Mouse (Mus musculus) adrenal gland, adult (tissue): ENCODE measurements around the gene Wipi2.
A peak's percentile ranks its signal among the peaks of the same experiment; 100 is the strongest.

ENCODE experiments used
- DNase-seq, 2 experiments: peaks; one replicate each; pipeline ENCODE4 v3.0.0; 2022 to 2023; ENCODE audit warnings: low spot score in 1 of 2; ENCODE audit not compliant: inconsistent age in 2 of 2

Wipi2 gene

GRCm38 (mm10) chr5:142692248-142692647, 64.8 kb downstream of the Wipi2 start, which contains the start of gene Slc29a4:
Gene Slc29a4 (plus strand): TSS chr5:142692512.
- DNase-seq, result peak in 1 of 2 experiments; percentile 17

GRCm38 (mm10) chr5:142692971-142693737, 65.7 kb downstream of the Wipi2 start:
- peak; percentile 10 to 32 for DNase-seq

GRCm38 (mm10) chr5:142693738-142694430, 66.4 kb downstream of the Wipi2 start:
- peak in 1 of 2 experiments; percentile 19 for DNase-seq

- peak; percentile 63 to 86 for DNase-seq
These were observed 67.3 kb downstream of the Wipi2 start for GRCm38 (mm10) chr5:142694627-142695340.

- peak; percentile 14 to 37 for DNase-seq
These were observed 68.8 kb downstream of the Wipi2 start for GRCm38 (mm10) chr5:142696258-142696657.

GRCm38 (mm10) chr5:142696865-142697264, 69.4 kb downstream of the Wipi2 start:
- no peak for DNase-seq

- peak; percentile 47 to 50 for DNase-seq
These were observed 70.2 kb downstream of the Wipi2 start for GRCm38 (mm10) chr5:142697742-142698141.

- DNase-seq, result peak; percentile 43 to 54
These were observed 73.5 kb downstream of the Wipi2 start for GRCm38 (mm10) chr5:142700842-142701589.

- peak; percentile 60 to 78 for DNase-seq
These were observed 74.4 kb downstream of the Wipi2 start for GRCm38 (mm10) chr5:142701651-142702510.

GRCm38 (mm10) chr5:142702511-142703138, 75.1 kb downstream of the Wipi2 start:
- peak in 1 of 2 experiments; percentile 76 for DNase-seq

- DNase-seq, result peak; percentile 29 to 52
These were observed 76.1 kb downstream of the Wipi2 start for GRCm38 (mm10) chr5:142703569-142703968.

- no peak for DNase-seq
These were observed 80.2 kb downstream of the Wipi2 start for GRCm38 (mm10) chr5:142707709-142708108.

- no peak for DNase-seq
These were observed 81.9 kb downstream of the Wipi2 start for GRCm38 (mm10) chr5:142709436-142709835.

GRCm38 (mm10) chr5:142712373-142712772, 84.9 kb downstream of the Wipi2 start:
- DNase-seq, result no peak

- DNase-seq, result peak; percentile 68 to 75
These were observed 86.5 kb downstream of the Wipi2 start for GRCm38 (mm10) chr5:142713966-142714365.

GRCm38 (mm10) chr5:142715059-142715458, 87.6 kb downstream of the Wipi2 start:
- DNase-seq, result no peak

GRCm38 (mm10) chr5:142716056-142716455, 88.6 kb downstream of the Wipi2 start:
- DNase-seq, result no peak

GRCm38 (mm10) chr5:142718037-142718436, 90.5 kb downstream of the Wipi2 start:
- DNase-seq, result peak; percentile 79 to 94

- no peak for DNase-seq
These were observed 91.0 kb downstream of the Wipi2 start for GRCm38 (mm10) chr5:142718486-142718885.
